Mouse (Mus musculus) urinary bladder, postnatal 10 days (tissue): ENCODE results near the gene Bmp15.

ENCODE experiments used
- DNase-seq: peaks from one replicate; pipeline ENCODE4 v3.0.0; 2022; ENCODE audit warnings: low spot score

Bmp15 gene

DNA sequence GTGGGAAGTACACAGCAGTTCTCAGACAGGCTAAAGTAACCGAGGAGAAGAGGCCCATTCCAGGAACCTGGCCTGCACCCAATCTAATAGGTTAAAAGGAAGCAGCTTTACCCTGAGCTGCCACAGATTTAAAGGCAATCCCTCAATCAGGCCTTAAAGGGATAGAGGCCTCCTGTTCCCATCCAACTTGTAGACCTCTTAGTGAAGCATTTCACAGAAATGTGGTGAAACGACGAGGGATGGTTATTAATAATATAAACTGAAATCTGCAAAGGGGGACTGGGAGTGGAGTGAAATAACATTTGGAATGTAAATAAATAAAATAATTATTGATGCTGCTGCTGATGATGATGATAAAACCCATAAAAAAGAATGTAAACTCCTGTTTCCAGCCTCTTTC is at the start of gene Bmp15:
Gene Bmp15 (minus strand): TSS at position 101 of the 400 bp plus-strand sequence.
- DNase-seq: no peak

DNA sequence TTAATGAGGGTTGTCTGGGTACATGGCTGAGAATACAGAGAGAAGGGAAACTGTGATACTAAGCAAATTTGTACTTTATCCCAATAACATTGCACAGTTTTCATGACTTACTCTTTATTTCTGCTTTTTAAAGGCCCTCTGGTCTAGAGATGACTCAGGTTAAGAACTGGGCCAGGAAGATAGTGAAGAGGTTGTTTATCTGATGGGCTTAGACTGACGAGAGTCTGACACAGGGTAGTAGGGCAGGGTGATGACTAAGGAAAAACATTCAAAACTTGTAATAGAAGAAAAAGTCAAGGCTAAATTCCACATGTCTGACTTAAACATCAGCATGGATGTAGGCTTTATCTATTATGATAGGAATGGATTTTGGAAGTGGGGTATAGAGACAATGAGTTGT is 48.3 kb upstream of the Bmp15 start:
- DNase-seq: no peak

DNA sequence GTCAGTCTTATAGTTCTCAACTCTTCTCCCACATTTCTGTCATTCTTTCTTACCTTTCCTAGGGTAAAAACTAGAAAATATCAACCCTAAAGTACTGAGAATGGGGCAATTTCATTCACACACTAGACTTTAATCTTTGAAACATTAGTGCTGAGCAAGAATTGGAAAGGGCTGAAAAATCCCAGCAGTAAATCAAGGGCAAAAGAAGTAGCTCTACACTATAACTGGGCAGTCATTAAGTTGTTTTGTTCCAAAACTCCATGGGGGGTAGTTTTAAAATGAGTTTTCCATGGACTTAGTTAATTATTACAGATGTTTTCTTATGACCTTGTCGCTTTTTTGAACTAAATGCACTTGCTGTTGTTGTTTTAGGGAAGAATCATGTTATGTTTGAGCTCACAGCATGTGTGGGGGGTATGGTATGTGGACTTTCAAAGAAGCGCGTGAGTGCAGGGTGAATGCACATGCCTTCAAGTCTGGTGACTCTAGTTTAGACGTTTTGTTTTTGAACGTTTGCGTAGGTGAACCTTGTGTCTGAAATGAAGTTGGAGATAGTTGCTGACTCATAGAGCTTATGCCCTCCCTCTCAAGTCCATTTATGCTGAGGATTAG is 37.1 kb upstream of the Bmp15 start:
- no peak for DNase-seq

DNA sequence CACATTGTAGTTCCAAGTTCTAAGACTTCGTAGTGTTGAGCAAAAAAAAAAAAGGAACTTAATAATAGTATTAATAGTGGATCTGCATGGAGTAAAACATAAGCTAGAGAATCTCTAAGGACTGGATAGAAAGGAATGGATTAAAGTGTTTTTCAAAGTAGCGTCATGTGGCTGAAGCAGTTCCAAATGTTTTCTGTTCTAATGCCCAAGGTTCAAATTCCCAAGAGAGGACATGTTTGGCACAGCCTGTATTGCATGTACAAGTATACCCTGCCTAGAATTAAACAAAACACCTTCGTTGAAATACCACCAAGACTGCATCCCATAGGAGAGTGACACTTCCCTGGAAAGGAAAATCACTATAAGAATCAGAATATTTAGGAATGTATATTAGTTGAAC is 36.4 kb upstream of the Bmp15 start:
- no peak for DNase-seq

DNA sequence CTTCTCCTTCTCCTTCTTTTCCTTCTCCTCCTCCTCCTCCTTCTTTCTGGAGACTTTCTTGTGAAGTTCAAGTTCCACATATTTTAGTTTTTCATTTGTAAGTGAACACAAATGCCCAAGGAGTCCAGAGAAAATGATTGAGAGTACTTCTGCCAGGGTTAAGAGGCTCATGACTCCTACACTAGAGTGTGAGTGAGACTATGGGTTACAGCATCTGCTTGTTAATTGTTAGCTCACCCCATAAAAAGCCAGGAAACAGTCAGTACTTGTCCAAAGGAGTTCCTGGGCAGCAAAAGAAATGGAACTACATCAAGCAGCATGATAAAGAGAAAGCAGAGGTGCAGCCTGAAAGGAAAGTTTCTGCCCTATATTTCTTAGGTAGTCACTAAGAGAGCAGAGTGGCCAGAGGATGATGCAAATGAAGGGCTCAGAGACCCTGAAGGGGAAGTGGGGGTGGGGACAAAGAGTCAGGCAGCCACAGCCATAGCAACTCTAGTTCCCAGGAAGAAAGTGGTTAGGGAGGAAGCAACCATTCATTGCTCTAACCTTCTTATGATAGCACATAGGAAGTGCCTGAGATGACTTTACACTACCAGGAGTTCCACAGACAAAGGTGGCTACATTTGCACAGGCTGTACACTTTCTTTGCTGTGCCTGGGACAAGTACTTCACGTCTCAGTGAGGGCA is 24.9 kb upstream of the Bmp15 start:
- no peak for DNase-seq

DNA sequence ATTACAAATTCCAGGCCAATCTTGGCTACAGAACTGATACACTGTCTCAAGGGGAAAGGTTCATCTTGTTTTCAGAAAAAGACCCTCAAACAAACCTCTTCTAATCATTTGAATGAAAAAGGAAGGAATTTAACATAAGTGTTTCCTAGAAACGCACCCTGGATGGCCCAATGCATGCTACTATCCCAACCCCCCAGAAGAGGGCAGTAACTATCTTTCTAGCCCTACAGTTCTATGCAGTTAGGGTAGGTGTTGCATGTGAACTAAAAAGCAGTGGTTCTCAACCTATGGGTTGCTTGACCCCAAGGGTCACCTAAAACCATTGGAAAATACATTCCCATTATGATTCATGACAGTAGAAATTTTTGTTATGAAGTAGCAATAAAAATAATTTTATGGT is 3.5 kb upstream of the Bmp15 start:
- DNase-seq: no peak

DNA sequence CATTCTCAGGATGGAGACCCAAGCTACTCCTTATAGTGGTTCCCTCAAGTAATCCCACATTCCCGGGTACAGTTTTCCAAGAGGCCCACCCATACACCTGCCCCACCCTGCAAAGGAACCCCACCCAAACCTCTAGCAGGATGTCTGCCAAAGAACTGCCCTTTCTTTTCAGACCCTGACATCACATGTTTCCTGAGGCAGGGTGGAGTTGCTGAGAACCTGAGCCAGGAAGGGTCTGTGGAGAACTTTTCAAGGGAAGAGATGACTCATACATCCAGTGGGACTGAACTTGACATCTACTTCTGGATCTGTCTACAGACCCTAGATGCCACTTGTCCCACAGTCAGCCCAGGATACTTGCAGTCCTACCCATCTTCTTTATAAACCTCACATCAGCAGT is 2.8 kb downstream of the Bmp15 start:
- no peak for DNase-seq
